Comparison of ENCODE assay signal across 9 mouse cellular contexts in the genomic region with DNA sequence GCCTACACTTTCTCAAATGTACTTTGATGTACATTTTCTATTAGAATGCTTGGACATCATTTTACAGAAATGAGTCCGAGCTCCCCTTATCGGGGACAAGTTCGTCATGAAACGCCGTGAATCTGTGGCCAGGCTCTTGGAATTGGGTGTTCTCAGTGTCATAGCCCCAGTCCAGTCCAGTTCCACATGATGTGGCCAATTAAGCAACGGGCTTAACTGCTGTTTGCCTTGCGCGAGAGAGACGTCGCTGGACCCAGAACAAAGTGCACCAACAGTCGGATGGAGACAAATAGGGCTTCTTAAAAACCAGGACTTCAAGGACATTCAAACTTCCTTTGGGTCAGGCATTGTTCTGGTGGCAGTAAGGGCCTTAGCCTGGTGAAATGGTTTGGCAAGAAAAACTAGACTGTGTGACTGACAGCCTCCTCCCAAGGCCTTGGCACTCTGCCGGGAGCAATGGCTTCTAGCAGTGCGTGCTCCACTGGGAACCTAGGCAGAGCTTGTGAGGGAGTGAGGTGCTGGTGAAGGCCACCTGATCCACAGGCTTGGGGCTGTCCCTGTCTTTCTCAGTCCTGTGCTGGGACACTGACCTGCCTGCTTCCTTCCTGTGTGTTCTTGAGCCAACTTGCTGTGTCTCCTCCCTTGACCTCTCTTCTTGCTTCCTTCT. TPM values are rescaled to one million over a fixed set of nuclear protein-coding genes. Genes with fewer than 3 reads are reported as not detected.
DNase-seq lines count a peak whose midpoint lies in the region; ATAC-seq and TF ChIP-seq lines count a peak whose summit lies in the region.
"Had no signal": no experiment of that assay in that cellular context is flagged by ENCODE, and none has a peak within 500 bp of the region (broad histone marks: within the 10 kb centered on the region; RNA-seq: fewer than 3 reads in every experiment).

No protein-coding gene starts in this region.

- 32% methylated on average over 13 of the region's 13 CpGs for WGBS in small intestine, adult 2 months

- peaks cover 66% of the 10 kb centered on the region for H3K36me3 ChIP-seq in megakaryocyte, embryonic 14.5 days (replicated peaks; ENCODE audit: low read length)
- H3K36me3 ChIP-seq in small intestine, adult 2 months (ENCODE audit: control insufficient read depth, insufficient read depth, low read length) = no peaks in the 10 kb centered on the region
- H3K36me3 ChIP-seq: lung, embryonic 15.5 days had no signal

- TF ChIP-seq CTCF in small intestine, adult 2 months (IDR thresholded peaks at IDR 0.05; ENCODE audit: extremely low read depth, insufficient read length, insufficient replicate concordance, low read depth, low read length) = no peak

- H3K4me3 ChIP-seq in megakaryocyte, embryonic 14.5 days (replicated peaks) = peak overlapping the region; percentile 33
- H3K4me3 ChIP-seq in small intestine, adult 2 months (ENCODE audit: low read depth, low read length) = no peak overlapping the region
- H3K4me3 ChIP-seq: lung, embryonic 15.5 days had no signal

- H3K4me1 ChIP-seq in megakaryocyte, embryonic 14.5 days = peaks cover 59% of the 10 kb centered on the region
- peaks cover 36% of the 10 kb centered on the region for H3K4me1 ChIP-seq in small intestine, adult 2 months (ENCODE audit: control insufficient read depth, insufficient read depth, insufficient read length, low read length)

- no peak for TF ChIP-seq POLR2A in small intestine, adult 2 months (IDR thresholded peaks at IDR 0.05; ENCODE audit: low read depth, low read length)

- H3K27me3 ChIP-seq in megakaryocyte, embryonic 14.5 days (replicated peaks) = no peaks in the 10 kb centered on the region
- H3K27me3 ChIP-seq in small intestine, adult 2 months (ENCODE audit: control insufficient read depth, insufficient read depth, low read length) = no peaks in the 10 kb centered on the region
- H3K27me3 ChIP-seq: lung, embryonic 15.5 days had no signal

- ATAC-seq in cerebellum, adult (ENCODE audit: insufficient number of reproducible peaks, low FRiP score, low TSS enrichment) = no peak
- no peak for ATAC-seq in megakaryocyte, adult 5-6 weeks (ENCODE audit: poor library complexity, severe bottlenecking)

- H3K9me3 ChIP-seq in megakaryocyte, embryonic 14.5 days = peaks cover 10% of the 10 kb centered on the region; the same call in 1 of the 2 replicates
- H3K9me3 ChIP-seq: lung, embryonic 15.5 days had no signal

- peak overlapping the region; percentile 72 for H3K27ac ChIP-seq in small intestine, adult 2 months (ENCODE audit: insufficient read depth, low read depth, low read length)
- H3K27ac ChIP-seq: lung, embryonic 15.5 days had no signal

- DNase-seq in cerebellum, postnatal 10 days = peak; percentile 81 to 83
- DNase-seq in kidney, postnatal 25 days = peak; percentile 89 to 91
- DNase-seq in thymus, postnatal 36 days = no peak
- no peak for DNase-seq in frontal cortex, postnatal 25 days (ENCODE audit: low spot score in 2 of 2)

RNA-seq across cellular contexts. Expression of gene Myo10, which starts 11.5 kb away (rescaled TPM):
- polyA plus RNA-seq in megakaryocyte, embryonic 14.5 days (2012; ENCODE audit: insufficient read depth, low replicate concordance) = 8.2 and 21.7 TPM in 2 replicates
- 0.91 and 0.93 TPM in 2 replicates for total RNA-seq in megakaryocyte, adult 5-6 weeks (2015)
- total RNA-seq in megakaryocyte, adult 5-6 weeks (2017) = 1.1 and 1.2 TPM in 2 replicates
- 14.1 and 20.8 TPM in 2 replicates for polyA plus RNA-seq in small intestine, adult 2 months (2012; rRNA removed)

Comparison
In these comparisons a context has a peak if more than half of its experiments do, and no peak if none do; other contexts are left out.
1. DNase-seq: peak in cerebellum, postnatal 10 days (2 of 2) and kidney, postnatal 25 days (2 of 2); none in thymus, postnatal 36 days (0 of 2) and frontal cortex, postnatal 25 days (0 of 2).